Mouse (Mus musculus): Measurements from ENCODE around the gene Smarcal1. TPM values are rescaled to one million over a fixed set of nuclear protein-coding genes. Genes with fewer than 3 reads are reported as not detected.

Smarcal1 gene
- polyA plus RNA-seq, 1 experiment = 28.0 TPM

GRCm38 (mm10) chr1:72602186-72602585 lies 19.1 kb downstream of the Smarcal1 start:
- TF ChIP-seq CTCF (IDR thresholded peaks at IDR 0.05; ENCODE audit: borderline replicate concordance, insufficient read depth, low read length) (no peak), POLR2A (IDR thresholded peaks at IDR 0.05; ENCODE audit: low read depth, low read length) (no peak)
- Histone ChIP-seq H3K4me1 (ENCODE audit: control insufficient read depth, insufficient read depth, low read length) (peaks cover 15% of the 10 kb centered on the region), H3K4me3 (ENCODE audit: insufficient read depth, low read length) (no peak overlapping the region), H3K27ac (ENCODE audit: insufficient read depth, low read length) (no peak overlapping the region)

GRCm38 (mm10) chr1:72602803-72603202 lies 19.8 kb downstream of the Smarcal1 start:
- H3K4me3 ChIP-seq (ENCODE audit: insufficient read depth, low read length) = no peak overlapping the region
- peaks cover 15% of the 10 kb centered on the region for H3K4me1 ChIP-seq (ENCODE audit: control insufficient read depth, insufficient read depth, low read length)
- H3K27ac ChIP-seq (ENCODE audit: insufficient read depth, low read length) = no peak overlapping the region
- TF ChIP-seq POLR2A (IDR thresholded peaks at IDR 0.05; ENCODE audit: low read depth, low read length) (no peak), CTCF (IDR thresholded peaks at IDR 0.05; ENCODE audit: borderline replicate concordance, insufficient read depth, low read length) (no peak)

- H3K4me1 ChIP-seq (ENCODE audit: control insufficient read depth, insufficient read depth, low read length) = peaks cover 3% of the 10 kb centered on the region; the same call in 1 of the 2 replicates
- TF ChIP-seq CTCF (IDR thresholded peaks at IDR 0.05; ENCODE audit: borderline replicate concordance, insufficient read depth, low read length) (no peak), POLR2A (IDR thresholded peaks at IDR 0.05; ENCODE audit: low read depth, low read length) (no peak)
- no peak overlapping the region for H3K27ac ChIP-seq (ENCODE audit: insufficient read depth, low read length)
- no peak overlapping the region for H3K4me3 ChIP-seq (ENCODE audit: insufficient read depth, low read length)
These were observed 23.2 kb downstream of the Smarcal1 start for GRCm38 (mm10) chr1:72606186-72606673.

- Histone ChIP-seq H3K4me3 (ENCODE audit: insufficient read depth, low read length) (no peak overlapping the region), H3K27ac (ENCODE audit: insufficient read depth, low read length) (no peak overlapping the region), H3K4me1 (ENCODE audit: control insufficient read depth, insufficient read depth, low read length) (peaks cover 3% of the 10 kb centered on the region; the same call in 1 of the 2 replicates)
- TF ChIP-seq POLR2A (IDR thresholded peaks at IDR 0.05; ENCODE audit: low read depth, low read length) (no peak), CTCF (IDR thresholded peaks at IDR 0.05; ENCODE audit: borderline replicate concordance, insufficient read depth, low read length) (no peak)
These were observed 26.1 kb downstream of the Smarcal1 start for GRCm38 (mm10) chr1:72609129-72609528.

GRCm38 (mm10) chr1:72609887-72610877 lies 27.1 kb downstream of the Smarcal1 start:
- TF ChIP-seq POLR2A (IDR thresholded peaks at IDR 0.05; ENCODE audit: low read depth, low read length) (no peak), CTCF (IDR thresholded peaks at IDR 0.05; ENCODE audit: borderline replicate concordance, insufficient read depth, low read length) (no peak)
- Histone ChIP-seq H3K27ac (ENCODE audit: insufficient read depth, low read length) (no peak overlapping the region), H3K4me1 (ENCODE audit: control insufficient read depth, insufficient read depth, low read length) (peaks cover 3% of the 10 kb centered on the region; the same call in 1 of the 2 replicates), H3K4me3 (ENCODE audit: insufficient read depth, low read length) (no peak overlapping the region)

GRCm38 (mm10) chr1:72612172-72612571 lies 29.1 kb downstream of the Smarcal1 start:
- peaks cover 3% of the 10 kb centered on the region; the same call in 1 of the 2 replicates for H3K4me1 ChIP-seq (ENCODE audit: control insufficient read depth, insufficient read depth, low read length)
- TF ChIP-seq POLR2A (IDR thresholded peaks at IDR 0.05; ENCODE audit: low read depth, low read length) = no peak
- TF ChIP-seq CTCF (IDR thresholded peaks at IDR 0.05; ENCODE audit: borderline replicate concordance, insufficient read depth, low read length) = no peak
- H3K27ac ChIP-seq (ENCODE audit: insufficient read depth, low read length) = no peak overlapping the region
- H3K4me3 ChIP-seq (ENCODE audit: insufficient read depth, low read length) = no peak overlapping the region

- Histone ChIP-seq H3K4me1 (ENCODE audit: control insufficient read depth, insufficient read depth, low read length) (no peaks in the 10 kb centered on the region), H3K27ac (ENCODE audit: insufficient read depth, low read length) (no peak overlapping the region), H3K4me3 (ENCODE audit: insufficient read depth, low read length) (no peak overlapping the region)
- no peak for TF ChIP-seq POLR2A (IDR thresholded peaks at IDR 0.05; ENCODE audit: low read depth, low read length)
- no peak for TF ChIP-seq CTCF (IDR thresholded peaks at IDR 0.05; ENCODE audit: borderline replicate concordance, insufficient read depth, low read length)
These were observed 52.2 kb downstream of the Smarcal1 start for GRCm38 (mm10) chr1:72635221-72635620.

GRCm38 (mm10) chr1:72640658-72641410 lies 57.8 kb downstream of the Smarcal1 start:
- H3K4me3 ChIP-seq (ENCODE audit: insufficient read depth, low read length) = 0 out of 2 replicates have a peak overlapping the region, but pooled peaks have one; percentile 12

GRCm38 (mm10) chr1:72673070-72673469 lies 90.0 kb downstream of the Smarcal1 start:
- no peak for TF ChIP-seq POLR2A (IDR thresholded peaks at IDR 0.05; ENCODE audit: low read depth, low read length)
- TF ChIP-seq CTCF (IDR thresholded peaks at IDR 0.05; ENCODE audit: borderline replicate concordance, insufficient read depth, low read length) = no peak
- H3K27ac ChIP-seq (ENCODE audit: insufficient read depth, low read length) = no peak overlapping the region

More at GRCm38 (mm10) chr1:72640658-72641410, 57.8 kb downstream of the Smarcal1 start:
- Histone ChIP-seq H3K27ac (ENCODE audit: insufficient read depth, low read length) (no peak overlapping the region), H3K4me1 (ENCODE audit: control insufficient read depth, insufficient read depth, low read length) (no peaks in the 10 kb centered on the region)
- TF ChIP-seq POLR2A (IDR thresholded peaks at IDR 0.05; ENCODE audit: low read depth, low read length) (peak; percentile 46; the same call in 1 of the 2 replicates), CTCF (IDR thresholded peaks at IDR 0.05; ENCODE audit: borderline replicate concordance, insufficient read depth, low read length) (no peak)

More at GRCm38 (mm10) chr1:72673070-72673469, 90.0 kb downstream of the Smarcal1 start:
- Histone ChIP-seq H3K4me3 (ENCODE audit: insufficient read depth, low read length) (no peak overlapping the region), H3K4me1 (ENCODE audit: control insufficient read depth, insufficient read depth, low read length) (no peaks in the 10 kb centered on the region)

Other genes with a start within 250 kb of the Smarcal1 start
- gene March4, start 46.3 kb upstream of the Smarcal1 start, polyA plus RNA-seq (2011; ENCODE audit: insufficient read length, low read depth, missing spikeins) = 0.11 TPM in 1 of 2 replicates, not detected in the other
- not detected in 2 replicates for gene Ankar, start 117.3 kb downstream of the Smarcal1 start, polyA plus RNA-seq (2011; ENCODE audit: insufficient read length, low read depth, missing spikeins)
- gene Rpl37a, start 128.0 kb downstream of the Smarcal1 start, polyA plus RNA-seq (2011; ENCODE audit: insufficient read length, low read depth, missing spikeins) = 1,004 and 1,061 TPM in 2 replicates
- 331 and 641 TPM in 2 replicates for gene Igfbp2, start 241.3 kb downstream of the Smarcal1 start, polyA plus RNA-seq (2011; ENCODE audit: insufficient read length, low read depth, missing spikeins)